Mouse (Mus musculus) bone marrow, adult 2 months (tissue): ENCODE data around the gene Thbs1.

Experiments used
- CTCF ChIP-seq: fragments of 200-500 bp; IDR thresholded peaks from 2 replicates; pipeline ENCODE4 v1.5.1; 2011; ENCODE audit warnings: low read length, control low read depth; ENCODE audit not compliant: control insufficient read depth, insufficient read depth
- POLR2A ChIP-seq: fragments of 200-500 bp; IDR thresholded peaks from 2 replicates; pipeline ENCODE4 v1.6.1; 2011; ENCODE audit warnings: low read depth, mild to moderate bottlenecking, control low read depth, low read length, borderline replicate concordance; ENCODE audit not compliant: control insufficient read depth

DNA sequence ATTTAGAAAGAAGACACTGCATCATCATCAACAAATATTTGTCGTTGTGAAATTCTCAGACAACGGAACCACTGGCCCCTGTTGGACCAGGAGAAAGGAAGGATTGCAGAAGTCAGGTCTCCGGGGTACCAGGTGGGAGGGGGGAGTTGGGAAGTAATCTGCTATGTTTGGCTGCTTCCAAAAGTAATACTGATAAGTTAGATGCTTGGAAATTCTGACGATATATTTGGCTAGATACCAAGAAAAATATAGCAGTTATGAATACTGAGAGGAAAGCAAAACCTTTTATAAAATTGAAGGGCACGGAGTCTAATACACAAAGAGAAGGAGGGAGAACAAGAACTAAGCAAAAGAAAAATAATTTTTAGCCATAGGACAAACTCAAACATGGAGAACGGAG is 27.6 kb downstream of the Thbs1 start:
- no peak for TF ChIP-seq CTCF
- TF ChIP-seq POLR2A, result no peak
